Mouse (Mus musculus) heart, postnatal 14 days (tissue): Measurements from ENCODE around the gene Mcm2. TPM values are rescaled to one million over a fixed set of nuclear protein-coding genes. Genes with fewer than 3 reads are reported as not detected.

Experiments used
- DNase-seq, 2 experiments: peaks; one replicate each; pipeline ENCODE4 v3.0.0; 2021 to 2022
- intact Hi-C: fragments of 180-260 bp; cut with DNase I; formaldehyde crosslinking; loops from one replicate; pipeline ENCODE4 v1.15.1; 2025
- total RNA-seq, 2 experiments: library from RNA; stranded (reverse); gene quantifications; 2 replicates each; pipeline ENCODE4 v1.2.3; 2021

Mcm2 gene
- total RNA-seq, 2 experiments from 2014 or later: 11.0 to 15.4 TPM

DNA sequence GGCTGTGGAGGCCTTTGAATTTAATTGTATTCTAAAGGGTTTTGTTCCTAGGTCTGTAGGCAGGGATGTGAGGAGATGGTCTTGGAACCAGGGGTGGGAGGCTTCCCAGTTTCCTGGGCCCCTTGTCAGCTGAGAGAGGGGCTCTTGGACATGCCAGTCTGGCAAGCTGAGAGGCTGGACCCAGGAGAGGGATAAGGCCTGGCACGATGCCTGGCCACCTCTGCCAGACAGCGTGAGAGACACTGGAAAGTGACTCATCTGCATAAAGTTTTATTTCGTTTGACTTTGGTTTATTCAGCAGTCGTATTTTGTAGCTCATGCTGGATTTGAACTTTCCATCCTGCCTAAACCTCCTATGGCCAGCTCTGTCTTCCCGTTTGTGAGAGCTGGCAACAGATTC is 30.0 kb upstream of the Mcm2 start:
- intact Hi-C loops: loop anchor here (2.0 kb wide), 1 partner anchor 624 kb away; no protein-coding TSS in a partner anchor
- DNase-seq: no peak

DNA sequence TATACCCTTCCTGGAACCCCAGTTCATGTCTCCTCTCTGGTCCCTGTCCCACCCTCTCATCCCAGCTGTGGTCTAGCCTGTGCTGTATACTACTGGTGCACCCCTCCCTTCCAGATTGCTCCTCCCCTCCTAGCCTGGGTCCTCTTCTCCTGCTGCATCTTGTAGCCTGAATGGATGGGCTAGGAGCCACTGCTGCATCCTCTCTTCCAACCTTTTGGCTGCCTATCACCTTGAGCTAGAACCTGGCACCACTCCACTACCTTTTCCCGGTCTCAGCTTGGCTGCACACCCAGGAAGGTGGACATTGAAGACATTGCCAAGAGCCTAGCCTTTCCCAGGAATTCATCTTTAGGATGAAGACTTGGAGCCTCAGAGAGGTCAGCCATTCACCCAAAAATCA is 29.4 kb upstream of the Mcm2 start:
- intact Hi-C loops: loop anchor here (2.0 kb wide), 1 partner anchor 625 kb away; no protein-coding TSS in a partner anchor
- no peak for DNase-seq

DNA sequence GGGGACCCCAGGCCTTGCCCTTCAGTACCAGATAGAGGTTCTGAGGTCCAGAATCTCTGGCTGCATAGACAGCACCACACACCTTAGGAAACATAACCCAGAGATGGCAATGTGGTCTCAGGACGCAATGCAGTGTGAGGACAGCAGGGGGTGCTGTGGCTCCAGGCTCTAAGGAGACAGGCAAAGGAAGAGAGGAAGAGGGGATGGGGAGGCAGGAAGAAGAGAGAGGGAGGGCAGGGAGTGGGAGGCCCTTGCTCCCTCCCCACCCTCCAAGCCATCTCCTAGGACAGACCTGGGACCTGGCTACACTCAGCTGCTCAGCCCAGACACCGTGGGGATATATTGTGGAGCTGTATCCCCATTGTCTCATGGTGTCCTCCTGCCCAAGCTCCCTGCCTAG is 29.0 kb upstream of the Mcm2 start:
- intact Hi-C loops: loop anchor here (2.0 kb wide), 2 partner anchors 433 to 705 kb away; no protein-coding TSS in a partner anchor
- DNase-seq: peak; percentile 77 to 89

- intact Hi-C loops: loop anchor here (2.0 kb wide), 2 partner anchors 434 to 706 kb away; no protein-coding TSS in a partner anchor
- DNase-seq: no peak
These were observed 28.3 kb upstream of the Mcm2 start for GRCm38 (mm10) chr6:88926870-88927269.

DNA sequence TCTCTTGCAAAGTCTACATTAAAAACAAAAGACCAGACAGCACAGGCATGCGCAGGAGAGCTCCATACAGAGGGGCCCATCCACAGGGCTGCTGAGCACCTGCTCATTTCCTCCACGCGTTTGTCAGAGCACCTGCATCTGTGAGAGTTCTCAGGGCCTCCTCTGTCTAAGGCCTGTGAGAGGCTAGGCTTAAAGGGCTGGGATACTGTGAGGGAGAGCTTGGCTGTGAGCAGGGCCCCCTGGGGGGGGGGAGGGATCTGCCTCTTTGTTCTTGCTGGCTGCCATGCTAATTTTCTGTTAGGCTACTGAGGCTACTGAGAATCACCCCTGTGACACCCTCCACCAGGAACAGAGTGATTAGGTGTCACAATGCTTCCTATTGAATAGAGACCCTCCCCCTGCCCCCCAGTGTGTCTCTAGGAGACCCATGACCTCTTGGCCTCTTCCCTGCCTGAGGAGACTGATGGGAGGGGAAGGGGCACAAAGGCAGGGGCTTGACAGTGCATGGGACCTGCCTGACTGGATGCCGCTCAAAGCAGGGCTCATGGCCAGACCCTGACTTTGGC is 27.1 kb upstream of the Mcm2 start:
- intact Hi-C loops: loop anchor here (2.0 kb wide), 2 partner anchors 435 to 707 kb away; no protein-coding TSS in a partner anchor
- no peak for DNase-seq

DNA sequence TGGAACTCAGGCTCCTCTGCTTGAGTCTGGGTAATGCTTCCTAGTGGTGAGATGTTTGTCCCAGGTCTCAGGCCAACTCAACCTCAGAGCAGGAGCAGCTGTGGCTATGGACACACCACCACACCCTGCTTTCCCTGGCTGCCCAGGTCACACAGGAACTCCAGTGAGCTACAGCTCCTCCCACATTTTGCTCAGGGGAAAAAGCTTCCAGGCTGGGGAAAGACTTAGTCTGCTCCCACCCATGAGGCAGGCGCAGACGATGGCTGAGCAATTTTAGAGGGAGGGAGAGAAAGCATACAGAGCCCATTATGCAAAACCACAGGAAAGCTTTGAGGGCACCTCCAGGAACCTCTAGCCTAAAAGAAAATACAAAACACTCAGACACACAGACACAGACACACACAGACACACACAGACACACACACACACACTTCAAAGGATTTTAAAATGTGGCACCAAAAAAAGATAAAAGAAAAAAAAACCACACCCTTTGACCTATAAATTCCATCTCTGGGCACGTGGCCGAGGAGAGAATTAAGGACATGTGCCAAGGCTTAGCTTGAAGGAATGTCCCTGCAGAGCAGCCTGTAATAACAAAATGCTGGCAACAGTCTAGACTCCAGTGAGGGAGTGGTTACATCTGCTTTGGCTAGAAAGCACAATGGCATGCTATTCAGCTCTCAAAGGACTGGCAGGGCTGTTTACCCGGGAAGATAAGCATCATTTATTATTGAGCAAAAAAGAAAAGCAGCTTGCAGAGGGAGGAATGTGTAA is 26.1 kb upstream of the Mcm2 start:
- DNase-seq: peak; percentile 63 to 83
- intact Hi-C loops: no loop called here

GRCm38 (mm10) chr6:88918802-88919201 is 20.2 kb upstream of the Mcm2 start:
- DNase-seq: no peak
- intact Hi-C loops: no loop called here

- peak in 1 of 2 experiments; percentile 68 for DNase-seq
- intact Hi-C loops: no loop called here
These were observed 17.6 kb upstream of the Mcm2 start for GRCm38 (mm10) chr6:88916153-88916552.

DNA sequence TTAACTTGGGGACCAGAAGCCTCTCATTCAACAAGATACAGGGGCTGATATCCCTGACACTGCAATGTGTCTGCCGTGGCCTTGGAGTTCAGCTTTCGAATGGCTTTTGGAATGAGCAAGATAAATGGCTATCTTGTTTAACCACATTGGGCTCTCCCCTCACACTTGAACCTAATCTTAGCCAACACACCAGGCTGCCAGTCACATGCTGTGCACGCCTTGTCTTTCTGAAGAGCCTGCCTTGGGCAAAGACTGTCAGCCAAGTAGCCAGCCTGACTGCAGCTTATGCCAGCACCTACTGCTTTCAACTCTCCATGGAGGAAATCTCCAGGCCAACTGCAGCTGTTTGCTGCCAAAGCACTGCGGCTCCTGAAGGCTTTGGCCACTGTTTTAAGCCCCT is 16.9 kb upstream of the Mcm2 start:
- intact Hi-C loops: no loop called here
- peak in 1 of 2 experiments; percentile 46 for DNase-seq

DNA sequence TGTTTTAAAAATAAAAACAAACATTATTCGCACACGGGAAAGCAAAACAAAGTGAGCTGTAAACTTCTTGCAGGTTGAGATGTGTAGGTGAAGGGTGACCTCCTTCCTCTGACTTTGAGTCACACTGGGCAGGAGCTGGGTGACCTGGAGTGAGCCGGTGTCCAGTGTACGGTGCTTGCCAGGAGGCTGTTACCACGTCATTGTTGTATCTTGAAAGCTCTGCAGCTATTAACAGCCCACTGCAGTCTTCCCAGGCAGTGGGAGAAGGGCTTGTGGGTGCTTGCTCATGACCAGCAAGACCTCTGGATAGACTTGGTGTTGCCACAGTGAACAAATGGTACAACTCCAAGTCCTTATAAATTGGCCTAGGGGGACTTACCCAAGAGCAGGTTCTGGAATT is 16.2 kb upstream of the Mcm2 start:
- intact Hi-C loops: no loop called here
- DNase-seq: peak in 1 of 2 experiments; percentile 48

DNA sequence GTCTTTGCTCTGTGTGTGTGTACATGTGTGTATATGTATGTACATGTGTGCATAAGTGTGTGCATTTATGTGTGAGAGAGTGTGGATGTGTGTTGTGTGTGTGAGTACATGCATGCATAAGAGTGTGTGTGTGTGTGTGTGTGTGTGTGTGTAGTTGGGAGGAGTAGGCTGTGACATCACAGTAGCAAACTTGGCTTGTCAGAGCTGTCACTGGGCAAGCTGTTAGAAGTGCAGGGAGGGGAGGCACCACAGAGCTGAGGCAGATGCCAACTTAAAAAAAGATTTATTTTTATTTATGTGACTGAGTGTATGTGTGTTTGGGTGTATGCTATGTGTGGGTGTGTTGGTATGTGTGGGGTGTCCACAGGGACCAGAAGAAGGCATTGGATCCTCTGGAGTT is 14.9 kb upstream of the Mcm2 start:
- intact Hi-C loops: no loop called here
- DNase-seq: no peak

- DNase-seq: peak; percentile 36 to 56
- intact Hi-C loops: no loop called here
These were observed 14.4 kb upstream of the Mcm2 start for GRCm38 (mm10) chr6:88913022-88913421.

DNA sequence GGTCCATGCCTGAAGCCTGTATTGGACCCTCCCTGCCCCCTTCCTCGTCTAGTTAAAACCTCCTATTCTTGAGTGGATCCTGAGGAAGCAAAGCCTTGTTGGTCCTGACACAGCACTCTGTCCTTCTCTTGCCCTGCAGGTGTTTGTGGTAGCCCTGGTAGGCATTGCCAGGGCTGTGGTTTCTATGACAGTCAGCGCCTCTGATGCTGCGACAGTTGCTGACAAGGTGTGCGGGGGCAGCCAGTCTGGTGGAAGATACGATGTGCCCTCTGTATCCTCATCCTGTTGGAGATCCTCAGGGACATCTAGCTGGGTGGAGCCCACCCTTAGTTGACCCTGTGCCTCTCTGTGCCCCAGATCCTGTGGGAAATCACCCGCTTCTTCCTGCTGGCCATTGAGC is 10.6 kb upstream of the Mcm2 start:
- no peak for DNase-seq
- intact Hi-C loops: no loop called here

DNA sequence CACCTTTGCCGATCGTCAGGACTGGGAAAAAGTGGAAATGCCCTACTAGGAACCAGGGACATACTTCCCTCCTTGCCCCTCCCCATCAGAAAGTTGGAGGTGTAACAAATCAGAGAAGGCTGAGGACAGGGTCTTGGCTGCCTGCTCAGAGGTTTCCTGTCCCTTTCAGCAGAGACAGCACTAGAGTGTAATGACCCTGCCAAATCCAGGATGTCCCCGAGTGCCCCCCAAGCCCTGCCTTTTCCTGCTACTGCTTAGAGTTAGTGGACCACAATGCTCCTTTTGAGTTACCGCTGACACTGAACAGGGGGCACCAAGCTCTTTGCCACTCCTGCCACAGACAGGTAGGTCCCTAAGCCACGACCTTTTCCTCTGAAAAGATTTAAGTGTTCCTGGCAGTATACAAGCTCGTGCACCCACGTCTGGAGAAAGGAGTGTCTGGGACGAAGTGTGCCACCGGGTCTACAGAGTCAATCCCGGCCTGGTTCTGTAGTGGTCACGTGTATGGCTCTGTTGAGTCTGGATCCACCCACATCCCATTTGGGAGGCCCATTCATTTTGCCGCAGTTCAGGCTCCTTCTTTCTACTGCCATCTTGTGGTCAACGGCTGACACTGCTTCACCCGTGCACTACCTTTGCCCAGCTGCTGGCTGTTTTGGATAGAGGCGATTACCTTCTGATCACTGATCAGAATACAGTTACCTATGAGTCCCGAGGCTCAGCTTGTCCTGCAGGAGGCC is 8.0 kb upstream of the Mcm2 start:
- intact Hi-C loops: no loop called here
- DNase-seq: peak; percentile 55 to 71

DNA sequence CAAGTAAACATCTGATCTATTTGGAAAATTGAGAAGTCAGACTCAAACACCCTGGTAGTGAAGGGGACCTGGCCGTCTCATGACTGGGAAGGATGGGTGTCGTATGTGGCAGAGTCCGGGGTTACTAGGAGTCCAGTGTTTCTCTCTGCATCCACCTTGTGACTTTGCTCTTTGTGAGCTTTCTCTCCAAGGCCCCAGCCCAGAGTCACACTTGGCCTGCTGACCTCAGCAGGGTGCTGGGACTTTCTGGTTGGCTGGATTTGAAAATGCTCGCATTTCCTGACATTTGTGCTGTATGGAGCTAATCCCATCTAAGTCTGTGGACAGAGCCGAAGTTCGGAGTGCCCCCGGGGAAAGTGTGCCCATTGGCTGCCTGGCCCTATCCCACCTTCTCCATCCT is 6.5 kb upstream of the Mcm2 start:
- DNase-seq: no peak
- intact Hi-C loops: no loop called here

DNA sequence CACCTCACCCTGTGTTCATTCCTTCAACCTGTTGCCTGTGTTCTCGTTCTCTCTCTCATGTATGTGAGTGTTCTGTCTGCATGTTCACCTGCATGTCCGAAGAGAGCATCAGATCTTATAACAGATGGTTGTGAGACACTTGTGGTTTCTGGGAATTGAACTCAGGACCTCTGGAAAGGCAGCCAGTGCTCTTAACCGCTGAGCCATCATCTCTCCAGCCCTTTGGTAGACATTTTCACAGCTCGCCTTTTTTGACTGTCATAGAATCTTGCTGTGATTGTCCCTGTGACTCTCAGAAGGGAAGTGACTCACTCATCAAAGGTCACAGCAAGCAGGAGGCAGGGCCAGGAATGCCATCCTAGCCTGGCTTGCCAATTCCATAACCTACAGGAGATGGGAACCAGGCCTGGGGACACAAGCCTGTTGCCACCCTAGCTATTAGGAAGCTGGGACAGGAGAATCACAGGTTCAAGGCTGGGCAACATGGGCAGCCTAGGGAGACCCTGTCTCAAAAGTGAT is 5.9 kb upstream of the Mcm2 start:
- intact Hi-C loops: no loop called here
- no peak for DNase-seq

GRCm38 (mm10) chr6:88903708-88904107 is 5.1 kb upstream of the Mcm2 start:
- intact Hi-C loops: no loop called here
- DNase-seq: no peak

DNA sequence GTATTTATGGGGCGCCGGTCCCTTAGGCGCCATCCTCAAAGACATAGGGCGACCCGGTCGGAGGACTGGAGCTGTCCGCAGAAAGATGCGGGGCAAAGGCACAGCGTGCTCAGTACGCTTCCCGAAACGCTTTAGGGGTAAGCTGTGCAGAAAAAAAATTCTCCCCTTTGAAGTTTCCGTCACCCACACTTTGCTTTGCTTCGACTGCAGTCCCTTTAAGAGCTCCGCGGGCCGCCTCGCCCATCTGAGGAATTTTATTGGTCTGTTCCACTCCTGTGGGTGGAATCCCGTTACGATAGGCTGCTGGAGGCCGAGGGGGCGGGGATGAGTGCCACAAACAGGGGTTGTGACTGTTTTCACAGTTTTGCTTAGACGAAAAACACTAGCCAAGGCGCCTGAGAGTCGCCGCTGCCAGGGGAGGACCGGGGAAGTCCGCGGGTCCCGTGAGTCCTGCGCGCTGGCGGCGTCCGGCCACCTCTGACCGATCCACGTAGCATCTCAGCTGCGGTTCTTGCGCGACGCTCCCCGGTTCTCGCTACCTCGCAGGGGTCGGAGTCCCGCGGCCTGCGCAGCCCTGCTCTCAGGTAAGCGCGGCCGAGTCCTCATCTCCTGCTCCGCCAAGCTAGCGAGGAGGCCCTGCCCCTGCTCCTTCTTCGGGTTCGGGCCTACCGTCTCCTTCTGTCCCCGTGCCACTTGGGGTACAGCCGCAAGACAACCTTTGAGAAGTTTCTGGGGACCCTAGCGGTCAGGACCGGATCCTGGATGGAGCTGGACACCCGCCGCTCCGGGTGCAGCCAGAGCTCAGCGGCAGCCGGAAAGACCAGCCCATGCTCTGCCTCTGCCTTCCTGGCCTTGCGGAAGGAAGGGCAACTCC is 3.6 kb upstream of the Mcm2 start, which contains the start of gene Tpra1:
TSS of gene Tpra1 (plus strand) at position 305 of the 874 bp plus-strand sequence.
- intact Hi-C loops: no loop called here
- peak; percentile 92 to 93 for DNase-seq

DNA sequence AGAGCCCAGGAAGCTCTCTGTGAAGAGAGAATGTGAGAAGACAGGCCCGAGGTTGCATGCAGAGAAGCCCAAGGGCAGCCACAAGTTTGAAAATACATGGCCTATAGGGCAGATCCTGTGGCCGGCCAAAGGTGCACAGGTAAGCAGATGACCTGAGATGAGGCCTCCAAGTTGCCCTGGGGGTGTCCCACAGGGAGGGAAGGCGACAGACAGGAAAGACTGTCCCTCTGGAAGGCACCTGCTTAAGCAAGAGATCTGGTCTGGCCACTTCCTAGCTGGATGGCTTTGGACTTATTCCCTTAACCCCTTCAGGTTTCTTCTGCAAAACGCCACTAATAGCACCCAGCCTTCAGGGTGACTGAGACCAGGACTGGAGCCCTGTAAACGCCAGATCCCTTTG is 2.9 kb upstream of the Mcm2 start:
- intact Hi-C loops: no loop called here
- no peak for DNase-seq

- intact Hi-C loops: no loop called here
- DNase-seq: no peak
These were observed 1.0 kb upstream of the Mcm2 start for GRCm38 (mm10) chr6:88899628-88900027.
